Mouse (Mus musculus) forebrain, embryonic 10.5 days (tissue): ENCODE data around the gene Acadvl. TPM values are rescaled to one million over a fixed set of nuclear protein-coding genes. Genes with fewer than 3 reads are reported as not detected.

ENCODE experiments used
- DNase-seq: peaks from one replicate; pipeline ENCODE4 v3.0.0-alpha.2; 2017; ENCODE audit warnings: low spot score; ENCODE audit errors: extremely low spot score
- H3K27ac ChIP-seq: fragments of 300-500 bp; sonication (generic); 2 replicates; pipeline ENCODE4 v1.5.1; 2016; ENCODE audit warnings: mild to moderate bottlenecking
- H3K27me3 ChIP-seq: fragments of 300-500 bp; sonication (generic); 2 replicates; pipeline ENCODE4 v1.6.1; 2016; ENCODE audit warnings: mild to moderate bottlenecking; ENCODE audit not compliant: poor library complexity, severe bottlenecking
- H3K36me3 ChIP-seq: fragments of 300-500 bp; sonication (generic); replicated peaks from 2 replicates; pipeline ENCODE4 v1.6.1; 2016; ENCODE audit warnings: mild to moderate bottlenecking, moderate library complexity
- H3K4me1 ChIP-seq: fragments of 300-500 bp; sonication (generic); 2 replicates; pipeline ENCODE4 v1.6.1; 2016
- H3K4me3 ChIP-seq: fragments of 300-500 bp; sonication (generic); 2 replicates; pipeline ENCODE4 v1.5.1; 2016; ENCODE audit warnings: mild to moderate bottlenecking, moderate library complexity
- H3K9me3 ChIP-seq: fragments of 300-500 bp; sonication (generic); 2 replicates; pipeline ENCODE4 v1.6.1; 2016; ENCODE audit warnings: mild to moderate bottlenecking, moderate library complexity
- WGBS: fragments of 180-500 bp; shearing (Covaris S2); methylation state at CpG from one replicate; pipeline ENCODE4 v1.1.7; 2016; 5-methylcytosine and 5-hydroxymethylcytosine counted together
- polyA plus RNA-seq: library from polyadenylated mRNA; unstranded; fragments of >200 nt; fragmentation: Nextera tagmentation; extraction: Ambion mirVana; gene quantifications from 2 replicates; pipeline ENCODE4 v1.2.1, GENCODE M21; 2016

Acadvl gene
- polyA plus RNA-seq, 1 experiment from 2014 or later = 44.1 TPM

DNA sequence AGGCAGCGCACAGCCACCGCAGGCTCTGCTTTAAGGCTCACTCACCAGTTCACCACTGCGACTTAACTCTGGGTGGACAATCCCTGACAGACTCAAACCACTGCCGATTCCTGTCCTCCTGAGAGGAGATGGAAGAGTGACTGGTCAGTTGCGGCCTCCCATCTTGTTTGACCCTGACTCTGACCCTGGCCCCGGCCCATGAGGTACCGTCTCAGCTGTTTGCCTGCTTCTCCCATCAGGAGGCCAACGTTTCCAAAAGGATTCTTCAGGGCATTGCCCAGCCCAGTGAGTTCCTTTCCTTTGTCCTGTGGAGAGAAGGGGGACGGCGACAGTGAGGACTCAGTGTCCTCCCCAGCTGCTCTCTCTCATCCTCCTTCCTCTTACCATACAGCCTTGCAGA lies 4.2 kb downstream of the Acadvl start:
- Histone ChIP-seq H3K27ac (no peak overlapping the region), H3K9me3 (no peaks in the 10 kb centered on the region), H3K4me1 (peaks cover 26% of the 10 kb centered on the region), H3K4me3 (no peak overlapping the region), H3K27me3 (no peaks in the 10 kb centered on the region), H3K36me3 (peaks cover 80% of the 10 kb centered on the region)
- WGBS = 86% methylated on average over 10 of the region's 10 CpGs
- no peak for DNase-seq

DNA sequence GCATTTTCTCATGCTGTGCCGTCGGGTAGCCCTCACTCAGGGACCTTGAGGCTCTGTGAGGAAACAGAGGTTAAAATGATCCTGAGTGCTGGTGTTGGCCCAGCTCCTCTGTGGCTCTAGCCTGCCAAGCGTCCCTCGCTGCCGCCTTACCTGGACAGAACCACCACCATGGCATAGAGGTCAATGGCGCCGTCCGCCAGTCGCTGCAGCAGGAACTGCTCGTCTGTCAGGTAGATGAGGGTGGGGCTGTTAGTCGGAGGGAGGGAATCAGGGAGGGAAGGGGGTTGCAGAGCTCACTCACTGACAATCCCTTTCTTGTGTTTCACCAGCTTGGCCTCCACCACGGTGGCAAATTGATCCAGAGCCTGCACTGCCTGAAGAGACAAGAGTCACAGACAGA lies 4.7 kb downstream of the Acadvl start:
- DNase-seq = no peak
- Histone ChIP-seq H3K36me3 (peaks cover 84% of the 10 kb centered on the region), H3K27me3 (no peaks in the 10 kb centered on the region), H3K4me1 (peaks cover 22% of the 10 kb centered on the region), H3K27ac (no peak overlapping the region), H3K9me3 (no peaks in the 10 kb centered on the region), H3K4me3 (0 out of 2 replicates have a peak overlapping the region, but pooled peaks have one; percentile 7)
- 83% methylated on average over 12 of the region's 12 CpGs for WGBS

DNA sequence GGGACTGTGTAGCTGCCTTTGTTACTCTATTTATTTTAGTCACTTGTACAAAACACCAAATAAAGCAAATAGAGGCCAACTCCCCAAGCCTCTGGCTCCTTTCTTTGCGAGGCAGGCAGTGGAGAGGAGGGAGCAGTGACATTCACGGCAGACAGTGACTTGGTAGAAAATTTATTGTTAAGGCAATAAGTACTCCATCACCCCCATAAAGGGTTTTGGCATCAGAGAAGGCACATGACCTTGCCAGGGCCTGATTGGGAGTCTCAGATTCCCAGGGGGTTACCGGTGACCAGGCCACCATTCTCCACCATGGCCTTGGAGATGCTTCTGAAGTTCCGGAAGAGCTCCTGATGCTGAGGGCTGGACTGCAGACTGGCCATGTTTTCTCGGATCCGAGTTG lies 5.2 kb downstream of the Acadvl start:
- Histone ChIP-seq H3K27me3 (no peaks in the 10 kb centered on the region), H3K4me1 (peaks cover 17% of the 10 kb centered on the region), H3K27ac (no peak overlapping the region), H3K36me3 (peaks cover 89% of the 10 kb centered on the region), H3K9me3 (no peaks in the 10 kb centered on the region), H3K4me3 (no peak overlapping the region)
- WGBS = 93% methylated on average over 6 of the region's 6 CpGs
- DNase-seq = no peak

DNA sequence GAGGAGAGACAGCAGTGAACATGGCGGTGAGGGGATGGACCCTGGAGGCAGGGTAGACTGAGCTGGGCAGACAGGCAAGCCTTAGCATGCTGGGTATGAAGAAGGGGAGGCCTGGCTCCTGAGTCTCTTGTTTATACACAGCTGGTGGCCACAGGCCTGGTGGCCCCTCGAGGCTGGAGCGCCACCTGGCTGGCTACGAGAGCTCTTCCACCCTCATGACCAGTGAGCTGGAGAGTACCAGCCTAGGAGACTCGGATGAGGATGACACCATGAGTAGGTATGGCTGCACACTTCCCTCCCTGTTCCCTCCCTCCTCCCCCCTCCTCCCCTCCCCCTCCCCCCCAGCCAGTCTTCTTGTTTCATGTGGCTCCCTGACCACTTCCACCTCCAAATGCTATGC lies 9.7 kb downstream of the Acadvl start:
- Histone ChIP-seq H3K4me3 (peak overlapping the region; percentile 1; the same call in 1 of the 2 replicates), H3K27ac (no peak overlapping the region), H3K27me3 (no peaks in the 10 kb centered on the region), H3K36me3 (peaks cover 70% of the 10 kb centered on the region), H3K4me1 (peaks cover 41% of the 10 kb centered on the region), H3K9me3 (no peaks in the 10 kb centered on the region)
- no peak for DNase-seq
- 59% methylated on average over 5 of the region's 5 CpGs for WGBS

DNA sequence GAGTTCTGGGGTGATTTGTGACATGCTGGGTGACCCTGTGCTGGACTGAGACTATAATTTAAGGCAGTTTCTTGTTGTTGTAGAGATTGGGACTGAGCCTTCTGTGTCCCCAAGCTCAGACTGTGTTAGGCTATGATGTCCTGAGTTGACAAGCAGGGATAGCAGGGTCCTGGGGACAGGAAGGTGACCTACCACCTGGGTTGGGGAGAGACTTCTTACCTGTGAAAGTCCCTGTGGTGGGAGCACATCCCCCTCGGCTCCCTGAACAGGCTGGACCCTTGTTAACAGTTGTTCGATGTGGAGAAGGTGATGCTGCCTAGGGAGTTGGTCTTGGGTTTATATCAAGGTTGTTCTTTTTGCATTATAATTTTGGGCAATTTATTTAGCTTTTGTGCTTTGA lies 12.7 kb downstream of the Acadvl start:
- no peak for DNase-seq
- peaks cover 67% of the 10 kb centered on the region for H3K36me3 ChIP-seq
- peaks cover 64% of the 10 kb centered on the region for H3K4me1 ChIP-seq
- H3K9me3 ChIP-seq = no peaks in the 10 kb centered on the region
- H3K27me3 ChIP-seq = no peaks in the 10 kb centered on the region
- H3K27ac ChIP-seq = no peak overlapping the region
- 95% methylated on average over 2 of the region's 2 CpGs for WGBS
- H3K4me3 ChIP-seq = peak overlapping the region; percentile 95

DNA sequence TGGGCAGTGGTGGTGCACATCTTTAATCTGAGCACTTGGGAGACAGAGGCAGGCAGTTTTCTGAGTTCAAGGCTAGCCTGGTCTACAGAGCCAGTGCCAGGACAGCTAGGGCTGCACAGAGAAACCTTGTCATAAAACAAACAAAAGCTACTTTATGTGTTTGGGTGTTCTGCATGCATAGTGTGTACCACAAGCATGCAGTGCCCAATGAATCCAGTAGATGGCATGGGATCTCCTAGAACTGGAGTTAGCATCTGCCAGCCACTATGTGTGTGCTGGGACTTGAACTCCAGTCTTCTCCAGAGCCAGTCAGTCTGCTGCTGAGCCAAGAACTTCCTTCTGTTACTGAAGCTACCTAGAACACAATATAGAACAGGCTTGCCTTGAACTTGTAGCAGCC lies 13.3 kb downstream of the Acadvl start:
- Histone ChIP-seq H3K27me3 (no peaks in the 10 kb centered on the region), H3K9me3 (no peaks in the 10 kb centered on the region), H3K27ac (no peak overlapping the region), H3K4me1 (peaks cover 68% of the 10 kb centered on the region), H3K36me3 (peaks cover 62% of the 10 kb centered on the region), H3K4me3 (peak overlapping the region; percentile 95)
- DNase-seq = no peak

DNA sequence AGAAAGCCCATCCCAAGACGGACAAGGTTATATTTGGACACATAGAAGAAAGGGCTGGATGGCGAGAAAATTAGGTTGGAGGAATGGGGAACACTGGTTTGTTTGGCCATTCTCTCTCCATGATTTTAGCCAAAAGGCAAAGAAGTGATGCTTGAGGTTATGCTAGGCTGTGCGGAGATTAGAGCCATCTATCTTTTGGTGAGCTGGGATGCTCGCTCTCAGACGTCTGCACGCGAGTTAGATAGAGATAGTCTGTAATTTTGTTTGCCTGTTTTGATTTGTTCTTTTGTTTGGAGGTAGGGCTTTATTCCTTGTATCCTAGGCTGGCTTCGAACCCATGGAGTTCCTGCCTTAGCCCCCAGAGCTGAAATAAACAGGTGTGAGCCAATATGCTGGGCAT lies 14.1 kb downstream of the Acadvl start:
- no peak for DNase-seq
- Histone ChIP-seq H3K36me3 (peaks cover 55% of the 10 kb centered on the region), H3K27me3 (no peaks in the 10 kb centered on the region), H3K4me3 (peak overlapping the region; percentile 95), H3K27ac (peak overlapping the region; percentile 95), H3K9me3 (no peaks in the 10 kb centered on the region), H3K4me1 (peaks cover 68% of the 10 kb centered on the region)
- WGBS = 17% methylated on average over 8 of the region's 8 CpGs

DNA sequence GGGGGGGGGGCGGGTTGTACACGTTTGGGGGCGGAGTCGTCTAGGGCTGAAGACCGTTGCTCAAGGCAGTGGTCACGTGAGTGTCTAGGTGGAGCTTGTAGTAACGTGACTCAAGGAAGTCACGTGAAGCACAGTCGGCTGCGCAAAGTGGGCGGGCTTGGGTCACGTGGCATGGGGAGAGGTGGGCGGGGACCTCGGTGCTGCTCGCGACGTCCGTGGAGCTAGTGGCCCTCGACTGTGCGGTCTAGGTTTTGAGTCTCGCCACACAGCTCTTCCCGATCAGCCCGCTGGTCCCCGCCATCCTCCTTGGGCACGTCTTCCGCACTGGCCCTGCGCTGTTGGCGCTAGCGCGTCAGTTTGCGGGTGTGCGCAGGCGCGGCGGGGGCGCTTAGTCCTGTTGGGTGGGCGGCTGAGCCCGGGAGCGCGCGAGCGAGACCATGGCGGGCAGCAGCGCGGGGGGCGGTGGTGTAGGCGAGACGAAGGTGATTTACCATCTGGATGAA lies 14.8 kb downstream of the Acadvl start, which contains the start of gene Dvl2:
TSS of gene Dvl2 (plus strand) at position 200 of the 503 bp plus-strand sequence.
- Histone ChIP-seq H3K27ac (peak within 1 kb of the TSS; percentile 95), H3K27me3 (no peaks in the 10 kb centered on the region), H3K36me3 (peaks cover 47% of the 10 kb centered on the region), H3K4me3 (peak within 1 kb of the TSS; percentile 95), H3K4me1 (peaks cover 68% of the 10 kb centered on the region), H3K9me3 (no peaks in the 10 kb centered on the region)
- WGBS = under 1% methylated on average over 48 of the region's 48 CpGs
- DNase-seq = peak; percentile 96

DNA sequence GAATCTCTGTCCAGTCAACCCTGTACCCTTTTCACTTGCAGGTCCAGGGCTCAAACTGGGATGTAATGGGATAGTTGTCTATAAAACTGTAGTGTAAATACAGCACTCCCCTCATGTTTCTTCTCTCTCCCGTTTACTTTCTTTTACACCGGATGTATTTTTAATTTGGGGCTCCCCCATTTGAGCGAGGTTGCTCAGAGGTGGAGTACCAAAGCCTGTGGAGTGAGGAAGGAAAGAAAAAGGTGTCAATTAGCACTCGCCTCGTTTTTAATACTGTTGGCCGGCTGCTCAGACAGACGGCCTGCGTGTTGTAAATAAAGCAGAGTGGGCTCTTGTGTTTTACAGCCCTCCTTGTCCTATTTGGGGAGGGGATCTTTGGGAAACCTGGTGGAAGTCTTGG lies 15.5 kb downstream of the Acadvl start:
- 0 out of 2 replicates have a peak overlapping the region, but pooled peaks have one; percentile 95 for H3K27ac ChIP-seq
- H3K9me3 ChIP-seq = no peaks in the 10 kb centered on the region
- no peak for DNase-seq
- peaks cover 69% of the 10 kb centered on the region for H3K4me1 ChIP-seq
- peak overlapping the region; percentile 95; the same call in 1 of the 2 replicates for H3K4me3 ChIP-seq
- H3K27me3 ChIP-seq = no peaks in the 10 kb centered on the region
- peaks cover 42% of the 10 kb centered on the region for H3K36me3 ChIP-seq
- WGBS = 90% methylated on average over 8 of the region's 8 CpGs

DNA sequence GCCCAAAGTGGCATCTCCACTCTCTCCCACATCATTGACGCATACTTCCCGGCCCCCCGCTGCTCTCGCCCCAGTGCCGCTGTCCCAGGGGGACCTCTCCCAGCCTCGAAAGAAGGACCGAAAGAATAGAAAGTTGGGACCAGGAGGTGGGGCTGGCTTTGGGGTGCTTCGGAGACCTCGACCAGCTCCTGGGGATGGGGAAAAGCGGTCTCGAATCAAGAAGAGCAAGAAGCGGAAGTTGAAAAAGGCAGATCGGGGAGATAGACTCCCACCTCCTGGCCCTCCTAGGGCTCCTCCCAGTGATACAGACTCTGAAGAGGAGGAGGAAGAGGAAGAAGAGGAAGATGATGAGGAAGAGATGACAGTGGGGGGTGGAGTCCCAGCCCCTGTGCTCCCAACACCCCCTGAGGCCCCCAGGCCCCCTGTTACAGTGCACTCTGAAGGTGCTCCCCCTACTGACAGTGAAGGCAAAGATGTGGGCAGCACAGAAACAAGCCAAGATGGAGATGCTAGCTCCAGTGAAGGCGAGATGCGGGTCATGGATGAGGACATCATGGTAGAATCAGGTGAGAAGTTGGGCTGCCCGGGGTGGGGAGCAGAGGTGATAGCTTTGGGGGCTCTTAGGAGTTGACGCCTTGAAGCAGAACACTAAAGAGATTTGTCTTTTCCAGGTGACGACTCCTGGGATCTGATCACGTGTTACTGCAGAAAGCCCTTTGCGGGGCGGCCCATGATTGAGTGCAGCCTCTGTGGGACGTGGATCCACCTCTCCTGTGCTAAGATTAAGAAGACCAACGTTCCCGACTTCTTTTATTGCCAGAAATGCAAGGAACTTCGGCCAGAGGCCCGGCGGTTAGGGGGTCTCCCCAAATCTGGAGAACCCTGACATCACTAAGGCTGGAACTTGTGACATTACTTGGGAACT lies 16.4 kb downstream of the Acadvl start:
- peaks cover 45% of the 10 kb centered on the region for H3K36me3 ChIP-seq
- peak overlapping the region; percentile 95 for H3K4me3 ChIP-seq
- DNase-seq = no peak
- no peak overlapping the region for H3K27ac ChIP-seq
- peaks cover 64% of the 10 kb centered on the region for H3K4me1 ChIP-seq
- no peaks in the 10 kb centered on the region for H3K9me3 ChIP-seq
- 94% methylated on average over 27 of the region's 27 CpGs for WGBS
- H3K27me3 ChIP-seq = no peaks in the 10 kb centered on the region

DNA sequence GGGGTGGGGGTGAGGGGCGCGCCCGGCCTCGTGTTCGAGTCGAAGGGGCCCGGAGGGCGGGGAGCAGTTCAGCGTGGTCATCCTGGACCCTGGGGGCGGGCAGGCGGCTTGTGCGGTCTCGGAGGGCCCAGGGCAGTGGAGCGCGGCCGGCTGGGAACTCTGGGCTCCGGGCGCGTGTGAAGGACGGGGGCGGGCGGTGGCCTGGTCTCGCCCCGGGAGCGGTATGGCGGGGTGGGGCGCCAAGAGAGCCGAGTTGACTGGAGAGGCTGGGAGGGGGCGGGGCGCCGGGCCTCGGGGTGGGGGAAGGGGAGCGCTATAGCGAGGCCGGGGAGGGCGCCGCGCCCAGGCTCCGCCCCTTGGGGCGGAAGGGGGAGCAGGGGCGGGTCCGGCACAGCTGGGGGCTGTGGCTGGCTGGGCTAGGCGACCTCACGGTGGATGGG lies 18.1 kb downstream of the Acadvl start:
- H3K9me3 ChIP-seq = no peaks in the 10 kb centered on the region
- under 1% methylated on average over 42 of the region's 44 CpGs for WGBS
- H3K27me3 ChIP-seq = no peaks in the 10 kb centered on the region
- H3K4me3 ChIP-seq = peak overlapping the region; percentile 76
- DNase-seq = peak; percentile 90
- peaks cover 52% of the 10 kb centered on the region for H3K36me3 ChIP-seq
- peak overlapping the region; percentile 99 for H3K27ac ChIP-seq
- peaks cover 55% of the 10 kb centered on the region for H3K4me1 ChIP-seq

DNA sequence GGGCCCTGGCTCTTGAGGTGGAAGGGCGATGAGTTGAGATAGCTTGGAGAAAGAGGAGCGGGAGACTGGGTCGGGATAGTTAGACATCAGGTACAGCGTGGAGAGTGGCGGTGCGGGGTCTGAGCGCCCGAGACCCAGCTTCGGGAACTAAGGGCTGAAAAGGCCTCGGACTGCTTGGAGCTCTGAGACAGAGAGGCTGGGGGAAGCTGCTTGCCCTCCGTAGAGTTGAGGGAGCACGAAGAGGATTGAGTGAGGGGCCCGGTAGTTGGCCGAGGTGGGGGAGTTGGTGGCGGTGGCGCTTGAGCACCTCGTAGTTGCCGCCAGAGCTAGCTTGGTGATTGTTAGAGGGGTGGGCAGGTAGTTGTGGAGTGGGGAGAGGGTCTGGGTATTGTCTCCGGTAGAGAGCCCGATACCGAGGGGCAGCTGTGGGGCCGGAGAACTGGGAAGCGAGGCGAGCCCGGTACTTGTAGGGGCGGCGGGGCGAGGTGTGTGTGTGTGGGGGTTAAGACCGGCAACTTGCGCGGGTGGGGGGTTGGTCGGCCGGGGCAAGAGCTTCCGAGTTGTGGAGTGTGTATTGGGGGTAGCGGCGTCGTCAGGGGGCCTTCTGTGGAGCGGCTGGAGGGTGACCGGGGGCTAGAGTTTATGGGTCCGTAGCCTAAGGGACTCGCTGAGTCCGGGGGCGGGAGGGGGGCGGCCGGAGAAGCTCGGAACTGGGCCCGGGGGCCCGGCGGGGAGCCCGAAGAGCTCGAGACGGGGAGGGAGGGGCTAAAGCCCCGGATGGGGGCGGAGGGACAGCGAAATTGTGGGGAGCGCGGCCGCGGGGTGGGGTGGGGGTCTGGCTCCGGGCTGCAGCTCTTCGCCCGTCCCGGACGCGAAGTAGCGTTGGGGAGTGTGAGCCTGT lies 18.8 kb downstream of the Acadvl start:
- peak; percentile 62 for DNase-seq
- Histone ChIP-seq H3K27ac (peak overlapping the region; percentile 99), H3K27me3 (no peaks in the 10 kb centered on the region), H3K4me1 (peaks cover 49% of the 10 kb centered on the region), H3K4me3 (peak overlapping the region; percentile 76), H3K9me3 (no peaks in the 10 kb centered on the region), H3K36me3 (peaks cover 48% of the 10 kb centered on the region)
- WGBS = 2% methylated on average over 66 of the region's 66 CpGs
